Mouse (Mus musculus) megakaryocyte, embryonic 14.5 days (primary cell): ENCODE measurements around the gene D16Ertd472e.

Experiments
- FLI1 ChIP-seq: IDR thresholded peaks from 2 replicates; pipeline ENCODE4 v1.6.1; 2012; ENCODE audit warnings: low read length, inconsistent platforms, mixed read lengths
- GATA1 ChIP-seq: IDR thresholded peaks from 3 replicates; pipeline ENCODE4 v1.6.1; 2012; ENCODE audit warnings: mixed read lengths, low read length, inconsistent platforms, borderline replicate concordance

- TF ChIP-seq FLI1, result no peak
- no peak for TF ChIP-seq GATA1
These were observed 12.2 kb downstream of the D16Ertd472e start for GRCm38 (mm10) chr16:78564110-78564821.
